Mouse (Mus musculus) neutrophil, adult 5-6 weeks (primary cell): ENCODE data around the gene Gimap3. TPM values are rescaled to one million over a fixed set of nuclear protein-coding genes. Genes with fewer than 3 reads are reported as not detected.

Experiments
- total RNA-seq: library from RNA; stranded (forward); fragments of 200-1000 nt; gene quantifications from 2 replicates; pipeline ENCODE4 v1.2.3, GENCODE M21; 2017

The Gimap3 gene
- total RNA-seq, 1 experiment from 2014 or later, result 311 TPM

Other genes with a start within 250 kb of the Gimap3 start
- 0.49 TPM in 1 of 2 replicates, not detected in the other for gene Atp6v0e2, start 233.2 kb downstream of the Gimap3 start, total RNA-seq
- gene Lrrc61, start 216.1 kb downstream of the Gimap3 start, total RNA-seq, result 19.8 and 30.1 TPM in 2 replicates
- 0.37 TPM in 1 of 2 replicates, not detected in the other for gene Rarres2, start 198.1 kb downstream of the Gimap3 start, total RNA-seq
- gene Gm45021, start 181.2 kb downstream of the Gimap3 start, total RNA-seq, result not detected in 2 replicates
- 2.9 and 3.1 TPM in 2 replicates for gene Repin1, start 177.0 kb downstream of the Gimap3 start, total RNA-seq
- gene Gm44965, start 176.9 kb downstream of the Gimap3 start, total RNA-seq, result not detected in 2 replicates
- 1.1 and 2.6 TPM in 2 replicates for gene Zfp775, start 168.8 kb downstream of the Gimap3 start, total RNA-seq
- 0.12 and 0.35 TPM in 2 replicates for gene AI854703, start 144.1 kb downstream of the Gimap3 start, total RNA-seq
- 270 and 290 TPM in 2 replicates for gene Gimap8, start 123.6 kb downstream of the Gimap3 start, total RNA-seq
- 132 and 133 TPM in 2 replicates for gene Gimap9, start 94.7 kb downstream of the Gimap3 start, total RNA-seq
- gene Gimap4, start 86.3 kb downstream of the Gimap3 start, total RNA-seq, result 627 and 688 TPM in 2 replicates
- 892 and 934 TPM in 2 replicates for gene Gimap6, start 62.6 kb downstream of the Gimap3 start, total RNA-seq
- gene Gm28053, start 52.2 kb downstream of the Gimap3 start, total RNA-seq, result 24.7 and 34.2 TPM in 2 replicates
- 121 TPM in 2 replicates for gene Gimap7, start 52.2 kb downstream of the Gimap3 start, total RNA-seq
- 288 and 296 TPM in 2 replicates for gene Gimap1, start 31.8 kb downstream of the Gimap3 start, total RNA-seq
- gene Gimap5, start 24.7 kb downstream of the Gimap3 start, total RNA-seq, result 83.5 and 86.2 TPM in 2 replicates
- 4.1 and 6.6 TPM in 2 replicates for gene Tmem176a, start 70.1 kb upstream of the Gimap3 start, total RNA-seq
- gene Tmem176b, start 70.6 kb upstream of the Gimap3 start, total RNA-seq, result 11.2 and 14.4 TPM in 2 replicates
- gene Aoc1, start 102.0 kb upstream of the Gimap3 start, total RNA-seq, result not detected in 2 replicates
- not detected in 2 replicates for gene 1600015I10Rik, start 159.0 kb upstream of the Gimap3 start, total RNA-seq
- gene Doxl2, start 204.1 kb upstream of the Gimap3 start, total RNA-seq, result not detected in 2 replicates
- gene Svs1, start 216.0 kb upstream of the Gimap3 start, total RNA-seq, result not detected in 2 replicates